Mouse (Mus musculus) cerebellum, adult 2 months (tissue): ENCODE measurements at regions not wholly inside any gene's neighbourhood (a gene's known extent, or its start where the extent isn't known, plus 50 kb on each side); places are given as distances from the start of the nearest gene placed in this dataset.

Experiments
- CTCF ChIP-seq: fragments of 200-500 bp; IDR thresholded peaks from 2 replicates; pipeline ENCODE4 v1.5.1; 2011; ENCODE audit warnings: low read depth, mild to moderate bottlenecking, control low read depth, low read length, moderate library complexity, borderline replicate concordance; ENCODE audit not compliant: insufficient read depth
- POLR2A ChIP-seq: fragments of 200-500 bp; IDR thresholded peaks from 2 replicates; pipeline ENCODE4 v1.6.1; 2011; ENCODE audit warnings: low read length, control low read depth, borderline replicate concordance; ENCODE audit not compliant: insufficient read depth

GRCm38 (mm10) chr5:133400826-133401225 is 698.7 kb upstream of the Castor2 start:
- no peak for TF ChIP-seq POLR2A
- TF ChIP-seq CTCF, result no peak
